Mouse (Mus musculus): ENCODE measurements around the gene Tmem30b. TPM values are rescaled to one million over a fixed set of nuclear protein-coding genes. Genes with fewer than 3 reads are reported as not detected.
A peak's percentile ranks its signal among the peaks of the same experiment; 100 is the strongest.
"Not testable (repeated sequence)": the region's sequence is repeated elsewhere in the genome, so short reads cannot be mapped to it uniquely, and the experiment has no call there.

The Tmem30b gene
- polyA plus RNA-seq, 1 experiment, result 0.62 TPM

DNA sequence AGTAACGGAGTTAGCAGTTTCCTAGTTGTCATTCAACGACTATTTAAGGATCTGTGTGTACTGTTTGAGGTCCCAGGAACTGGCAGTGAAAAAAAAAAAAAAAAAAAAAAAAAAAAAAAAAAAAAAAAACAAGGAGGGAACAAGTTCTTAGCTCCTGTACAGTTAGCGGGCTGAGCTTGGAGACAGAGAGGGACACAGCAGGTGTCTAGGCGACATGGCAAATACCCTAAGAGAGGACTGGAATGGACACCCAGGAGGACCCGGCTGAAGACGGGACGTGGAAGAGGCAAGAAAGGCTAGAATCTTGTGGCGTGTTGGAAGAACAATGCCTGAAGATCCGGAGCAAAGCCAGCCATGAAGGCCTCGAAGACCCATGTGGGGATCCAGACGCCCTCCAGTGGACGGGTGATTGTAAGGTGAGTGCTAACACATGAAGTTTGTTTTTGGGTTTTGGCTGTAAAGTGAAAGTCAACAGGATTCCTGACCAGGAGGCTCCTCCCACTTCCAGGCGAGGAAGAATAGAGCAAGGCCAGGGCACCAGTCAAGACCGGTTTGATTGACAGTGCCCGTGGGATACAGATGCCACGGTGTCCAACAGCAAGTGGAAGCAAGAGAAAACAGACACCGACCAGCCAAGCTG lies 8.6 kb downstream of the Tmem30b start:
- no peaks in the 10 kb centered on the region for H3K4me1 ChIP-seq (ENCODE audit: control insufficient read depth, insufficient read depth, low read length)
- no peak overlapping the region for H3K27ac ChIP-seq (ENCODE audit: insufficient read depth, low read length)
- TF ChIP-seq POLR2A (IDR thresholded peaks at IDR 0.05; ENCODE audit: borderline replicate concordance, insufficient read depth, low read length), result no peak
- TF ChIP-seq CTCF (IDR thresholded peaks at IDR 0.05; ENCODE audit: borderline replicate concordance, insufficient read depth, low read depth, low read length), result no peak
- H3K27me3 ChIP-seq (ENCODE audit: control insufficient read depth, insufficient read depth, low read length), result no peaks in the 10 kb centered on the region; the same call in 1 of the 2 replicates
- DNase-seq, result no peak
- 25% methylated on average over 17 of the region's 17 CpGs for WGBS
- no peak overlapping the region for H3K4me3 ChIP-seq (replicated peaks; ENCODE audit: insufficient read depth, low read depth, low read length)

DNA sequence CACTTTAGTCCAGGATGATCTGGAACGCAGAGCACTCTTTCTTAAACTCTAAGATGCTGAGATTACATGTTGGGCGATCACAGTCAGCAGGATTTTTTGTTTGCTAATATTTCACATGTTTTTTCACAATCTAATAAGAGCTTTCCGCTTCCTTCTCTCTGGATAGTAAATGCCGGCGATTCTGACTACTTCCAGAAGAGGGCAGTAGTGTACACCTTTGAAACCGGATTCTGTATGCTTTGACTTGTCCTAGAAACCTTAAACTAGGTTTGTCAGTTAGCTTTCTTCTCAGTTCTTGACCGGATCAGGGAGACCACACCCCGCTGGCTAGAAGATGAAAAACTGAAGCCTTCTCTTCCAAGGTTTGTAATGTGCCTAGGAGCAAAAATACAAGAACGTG lies 11.6 kb downstream of the Tmem30b start:
- no peaks in the 10 kb centered on the region for H3K4me1 ChIP-seq (ENCODE audit: control insufficient read depth, insufficient read depth, low read length)
- no peak overlapping the region for H3K27ac ChIP-seq (ENCODE audit: insufficient read depth, low read length)
- WGBS, result 15% methylated on average over 9 of the region's 9 CpGs
- TF ChIP-seq CTCF (IDR thresholded peaks at IDR 0.05; ENCODE audit: borderline replicate concordance, insufficient read depth, low read depth, low read length) (peak; percentile 19; the same call in 1 of the 2 replicates), POLR2A (IDR thresholded peaks at IDR 0.05; ENCODE audit: borderline replicate concordance, insufficient read depth, low read length) (no peak)
- H3K4me3 ChIP-seq (replicated peaks; ENCODE audit: insufficient read depth, low read depth, low read length), result no peak overlapping the region
- no peaks in the 10 kb centered on the region; the same call in 1 of the 2 replicates for H3K27me3 ChIP-seq (ENCODE audit: control insufficient read depth, insufficient read depth, low read length)
- DNase-seq, result peak; percentile 20 to 29

DNA sequence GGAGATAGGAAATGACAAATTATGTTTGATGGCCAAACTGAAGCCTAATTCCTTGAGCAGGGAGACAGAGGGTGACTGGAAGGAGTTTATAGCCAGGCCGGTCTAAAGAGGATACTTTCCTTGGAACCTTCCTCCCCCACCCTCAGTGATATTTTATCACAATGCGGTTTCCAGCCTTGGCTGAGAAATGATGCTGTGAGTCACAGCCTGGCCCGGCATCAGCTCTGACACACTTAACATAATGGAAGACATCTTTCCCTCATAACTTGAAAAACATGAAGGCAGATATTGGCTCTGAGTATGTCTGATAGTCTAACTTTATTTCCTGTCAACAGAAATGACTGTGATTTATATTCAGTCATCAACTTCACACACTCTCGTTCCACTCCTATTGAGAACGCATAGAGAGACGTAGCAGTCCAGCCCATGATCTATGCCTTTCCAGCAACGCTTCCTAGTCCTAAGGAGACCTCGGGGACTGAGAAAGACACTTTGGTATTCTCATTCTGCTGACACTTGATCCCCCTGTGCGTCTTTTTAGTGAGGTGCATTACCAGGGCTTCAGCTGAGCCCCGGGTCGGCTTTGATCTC lies 14.2 kb downstream of the Tmem30b start:
- H3K27me3 ChIP-seq (ENCODE audit: control insufficient read depth, insufficient read depth, low read length), result no peaks in the 10 kb centered on the region; the same call in 1 of the 2 replicates
- H3K27ac ChIP-seq (ENCODE audit: insufficient read depth, low read length), result no peak overlapping the region
- WGBS, result 80% methylated on average over 11 of the region's 11 CpGs
- no peaks in the 10 kb centered on the region for H3K4me1 ChIP-seq (ENCODE audit: control insufficient read depth, insufficient read depth, low read length)
- no peak for TF ChIP-seq CTCF (IDR thresholded peaks at IDR 0.05; ENCODE audit: borderline replicate concordance, insufficient read depth, low read depth, low read length)
- no peak for TF ChIP-seq POLR2A (IDR thresholded peaks at IDR 0.05; ENCODE audit: borderline replicate concordance, insufficient read depth, low read length)
- H3K4me3 ChIP-seq (replicated peaks; ENCODE audit: insufficient read depth, low read depth, low read length), result no peak overlapping the region
- no peak for DNase-seq

DNA sequence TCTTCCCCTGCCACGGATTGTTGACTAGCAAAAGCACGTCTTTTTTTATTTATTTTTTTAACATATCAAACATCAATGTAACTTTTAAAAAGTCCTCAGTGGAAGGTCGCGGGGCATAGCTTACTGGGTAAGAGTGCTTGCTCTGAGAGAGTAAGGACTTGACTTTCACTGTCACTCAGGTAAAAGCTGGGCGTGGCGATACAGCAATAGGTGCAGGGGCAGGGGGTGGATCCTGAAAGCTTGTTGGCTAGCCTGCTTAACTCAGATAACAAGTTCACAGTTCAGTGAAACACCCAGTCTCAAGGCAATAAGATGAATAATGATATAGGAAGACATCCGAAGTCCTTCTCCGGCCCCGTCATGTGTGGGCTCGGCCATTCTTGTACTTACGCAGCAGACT lies 16.6 kb downstream of the Tmem30b start:
- Histone ChIP-seq H3K4me3 (replicated peaks; ENCODE audit: insufficient read depth, low read depth, low read length) (no peak overlapping the region), H3K27ac (ENCODE audit: insufficient read depth, low read length) (no peak overlapping the region), H3K4me1 (ENCODE audit: control insufficient read depth, insufficient read depth, low read length) (no peaks in the 10 kb centered on the region), H3K27me3 (ENCODE audit: control insufficient read depth, insufficient read depth, low read length) (no peaks in the 10 kb centered on the region; the same call in 1 of the 2 replicates)
- TF ChIP-seq CTCF (IDR thresholded peaks at IDR 0.05; ENCODE audit: borderline replicate concordance, insufficient read depth, low read depth, low read length), result no peak
- TF ChIP-seq POLR2A (IDR thresholded peaks at IDR 0.05; ENCODE audit: borderline replicate concordance, insufficient read depth, low read length), result no peak
- WGBS, result 88% methylated on average over 11 of the region's 11 CpGs
- no peak for DNase-seq

DNA sequence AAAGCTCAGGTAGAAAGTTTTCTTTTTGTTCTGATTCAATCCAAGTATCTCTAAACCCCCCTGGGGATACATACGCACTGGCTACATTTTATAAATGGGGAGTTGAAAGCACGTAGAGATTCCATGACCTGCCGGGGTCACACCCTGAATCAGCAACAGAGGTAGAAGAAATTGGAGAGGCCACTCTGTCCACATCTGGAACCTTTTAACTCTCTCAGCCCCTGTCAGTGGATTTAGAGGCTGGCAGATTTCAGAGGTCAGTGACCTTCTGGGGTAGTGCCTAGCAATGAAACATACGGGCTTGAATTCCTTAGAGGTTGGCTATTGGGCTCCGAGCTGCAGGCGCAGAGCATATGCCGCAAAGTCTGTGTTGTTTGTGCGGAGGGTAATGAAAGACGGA lies 17.1 kb downstream of the Tmem30b start:
- Histone ChIP-seq H3K27ac (ENCODE audit: insufficient read depth, low read length) (no peak overlapping the region), H3K4me3 (replicated peaks; ENCODE audit: insufficient read depth, low read depth, low read length) (no peak overlapping the region), H3K27me3 (ENCODE audit: control insufficient read depth, insufficient read depth, low read length) (no peaks in the 10 kb centered on the region; the same call in 1 of the 2 replicates), H3K4me1 (ENCODE audit: control insufficient read depth, insufficient read depth, low read length) (no peaks in the 10 kb centered on the region)
- no peak for DNase-seq
- TF ChIP-seq CTCF (IDR thresholded peaks at IDR 0.05; ENCODE audit: borderline replicate concordance, insufficient read depth, low read depth, low read length) (no peak), POLR2A (IDR thresholded peaks at IDR 0.05; ENCODE audit: borderline replicate concordance, insufficient read depth, low read length) (no peak)
- 57% methylated on average over 9 of the region's 9 CpGs for WGBS

DNA sequence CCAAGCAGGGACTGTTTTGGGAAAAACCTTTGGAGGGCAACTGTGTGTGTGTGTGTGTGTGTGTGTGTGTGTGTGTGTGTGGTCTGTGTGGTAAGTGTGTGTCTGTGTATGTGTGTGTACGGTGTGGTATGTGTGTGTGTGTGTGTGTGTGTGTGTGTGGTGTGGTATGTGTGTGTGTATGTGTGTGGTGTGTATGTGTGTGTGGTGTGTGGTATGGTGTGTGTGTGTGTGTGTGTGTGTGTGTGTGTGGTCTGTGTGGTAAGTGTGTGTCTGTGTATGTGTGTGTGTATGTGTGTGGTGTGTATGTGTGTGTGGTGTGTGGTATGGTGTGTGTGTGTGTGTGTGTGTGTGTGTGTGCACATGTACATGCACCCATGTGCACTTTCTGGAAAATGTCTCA lies 18.1 kb downstream of the Tmem30b start:
- H3K27ac ChIP-seq (ENCODE audit: insufficient read depth, low read length); DNase-seq; H3K4me3 ChIP-seq (replicated peaks; ENCODE audit: insufficient read depth, low read depth, low read length); H3K27me3 ChIP-seq (ENCODE audit: control insufficient read depth, insufficient read depth, low read length); H3K4me1 ChIP-seq (ENCODE audit: control insufficient read depth, insufficient read depth, low read length): not testable (repeated sequence)
- WGBS, result 100% methylated on average over 1 of the region's 1 CpGs

DNA sequence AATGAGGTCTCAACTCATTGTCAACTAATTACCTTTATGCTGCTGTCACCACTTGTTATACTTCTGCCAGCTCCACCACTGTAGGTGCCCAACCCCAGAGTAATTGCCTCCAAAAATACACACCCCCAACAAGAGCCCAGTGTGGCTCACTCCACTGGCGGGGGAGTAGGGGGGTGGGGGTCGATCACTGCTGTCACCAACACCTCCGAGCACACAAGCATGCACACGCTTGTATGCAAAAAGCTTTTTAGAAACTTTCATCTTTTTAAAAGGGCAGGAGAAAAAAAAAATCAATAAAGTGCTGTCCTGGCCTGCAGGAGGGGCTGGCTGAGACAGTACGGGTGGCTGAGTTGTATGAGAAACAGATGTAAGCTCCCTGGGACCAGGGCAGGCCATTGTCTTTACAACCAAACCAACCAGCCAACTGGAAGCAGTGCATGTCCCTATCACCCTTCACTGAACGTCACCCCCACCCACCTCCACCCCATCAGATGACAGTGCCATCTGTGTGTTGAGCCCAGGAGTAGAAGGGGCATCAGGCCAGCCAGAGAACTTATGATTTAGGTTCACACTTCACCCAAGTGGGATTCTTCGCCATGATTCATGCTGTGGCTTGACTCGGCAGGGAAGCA lies 20.8 kb downstream of the Tmem30b start:
- Histone ChIP-seq H3K27me3 (ENCODE audit: control insufficient read depth, insufficient read depth, low read length) (no peaks in the 10 kb centered on the region; the same call in 1 of the 2 replicates), H3K4me1 (ENCODE audit: control insufficient read depth, insufficient read depth, low read length) (no peaks in the 10 kb centered on the region), H3K27ac (ENCODE audit: insufficient read depth, low read length) (no peak overlapping the region), H3K4me3 (replicated peaks; ENCODE audit: insufficient read depth, low read depth, low read length) (no peak overlapping the region)
- WGBS, result 33% methylated on average over 8 of the region's 8 CpGs
- TF ChIP-seq POLR2A (IDR thresholded peaks at IDR 0.05; ENCODE audit: borderline replicate concordance, insufficient read depth, low read length) (no peak), CTCF (IDR thresholded peaks at IDR 0.05; ENCODE audit: borderline replicate concordance, insufficient read depth, low read depth, low read length) (no peak)
- no peak for DNase-seq

DNA sequence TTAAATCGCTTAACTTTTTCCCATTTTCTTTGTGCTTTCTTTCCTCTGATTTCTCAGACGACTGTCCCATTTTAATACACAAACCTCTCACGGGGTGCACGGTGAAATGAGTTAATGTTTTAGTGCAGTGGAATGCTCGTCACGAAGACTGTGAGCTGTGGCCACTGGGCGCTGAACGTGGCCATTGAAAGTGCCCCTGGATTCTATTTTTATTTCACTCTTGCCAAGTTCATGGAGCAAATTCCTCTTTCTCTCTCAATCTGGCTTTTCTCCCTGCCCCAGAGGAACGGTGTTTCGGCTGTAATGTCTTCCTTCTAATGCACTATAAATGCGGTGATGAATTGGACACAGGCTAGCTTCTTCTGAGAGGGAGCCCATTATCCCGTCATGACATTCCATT lies 23.1 kb downstream of the Tmem30b start:
- H3K27ac ChIP-seq (ENCODE audit: insufficient read depth, low read length), result no peak overlapping the region
- WGBS, result 82% methylated on average over 12 of the region's 12 CpGs
- DNase-seq, result no peak
- H3K4me3 ChIP-seq (replicated peaks; ENCODE audit: insufficient read depth, low read depth, low read length), result no peak overlapping the region
- TF ChIP-seq POLR2A (IDR thresholded peaks at IDR 0.05; ENCODE audit: borderline replicate concordance, insufficient read depth, low read length), result no peak
- TF ChIP-seq CTCF (IDR thresholded peaks at IDR 0.05; ENCODE audit: borderline replicate concordance, insufficient read depth, low read depth, low read length), result no peak
- H3K27me3 ChIP-seq (ENCODE audit: control insufficient read depth, insufficient read depth, low read length), result no peaks in the 10 kb centered on the region; the same call in 1 of the 2 replicates
- no peaks in the 10 kb centered on the region for H3K4me1 ChIP-seq (ENCODE audit: control insufficient read depth, insufficient read depth, low read length)

Measured in cerebellum, adult 2 months (tissue).